Mouse (Mus musculus): ENCODE measurements around the gene Cdcp1.

- TF ChIP-seq GATA1 (IDR thresholded peaks at IDR 0.05; ENCODE audit: borderline replicate concordance, low read length) (no peak), FLI1 (IDR thresholded peaks at IDR 0.05; ENCODE audit: low read length) (no peak)
These were observed 65.4 kb downstream of the Cdcp1 start, which contains the start of gene Clec3b for GRCm38 (mm10) chr9:123150241-123151020.

All from megakaryocyte, embryonic 14.5 days (primary cell).